Mouse (Mus musculus) stomach, embryonic 15.5 days (tissue): ENCODE measurements around the gene Azi2. TPM values are rescaled to one million over a fixed set of nuclear protein-coding genes. Genes with fewer than 3 reads are reported as not detected.

ENCODE experiments used
- ATAC-seq: fragments of 200-750 bp; cut with Nextera tagmentation; 2 replicates; pipeline ENCODE4 v1.8.0; 2017; ENCODE audit warnings: low read depth, moderate number of reproducible peaks, moderate TSS enrichment; ENCODE audit not compliant: insufficient read depth, low FRiP score
- H3K27ac ChIP-seq: fragments of 300-500 bp; sonication (generic); 2 replicates; pipeline ENCODE4 v1.5.1; 2015; ENCODE audit warnings: mild to moderate bottlenecking, inconsistent platforms
- H3K27me3 ChIP-seq: fragments of 300-500 bp; sonication (generic); replicated peaks from 2 replicates; pipeline ENCODE4 v1.6.1; 2015; ENCODE audit warnings: inconsistent platforms
- H3K36me3 ChIP-seq: fragments of 300-500 bp; sonication (generic); 2 replicates; pipeline ENCODE4 v1.6.1; 2015; ENCODE audit warnings: inconsistent platforms
- H3K4me1 ChIP-seq: fragments of 300-500 bp; sonication (generic); 2 replicates; pipeline ENCODE4 v1.6.1; 2015; ENCODE audit warnings: inconsistent platforms
- H3K4me2 ChIP-seq: fragments of 300-500 bp; sonication (generic); 2 replicates; pipeline ENCODE4 v1.6.1; 2015; ENCODE audit warnings: mild to moderate bottlenecking, inconsistent platforms
- H3K4me3 ChIP-seq: fragments of 300-500 bp; sonication (generic); replicated peaks from 2 replicates; pipeline ENCODE4 v1.5.1; 2015; ENCODE audit warnings: inconsistent platforms
- H3K9ac ChIP-seq: fragments of 300-500 bp; sonication (generic); 2 replicates; pipeline ENCODE4 v1.6.1; 2015; ENCODE audit warnings: inconsistent platforms
- H3K9me3 ChIP-seq: fragments of 300-500 bp; sonication (generic); 2 replicates; pipeline ENCODE4 v1.6.1; 2016; ENCODE audit warnings: inconsistent platforms
- WGBS: fragments of 180-500 bp; shearing (Covaris S2); methylation state at CpG from one replicate; pipeline ENCODE4 v1.1.7; 2015; 5-methylcytosine and 5-hydroxymethylcytosine counted together
- microRNA-seq: library from miRNA; unstranded; fragments of <30 nt; microRNA quantifications from one replicate; pipeline ENCODE4, GENCODE M21; 2016
- polyA plus RNA-seq: library from polyadenylated mRNA; unstranded; fragments of >200 nt; fragmentation: Nextera tagmentation; extraction: Ambion mirVana; gene quantifications from 2 replicates; pipeline ENCODE4 v1.2.1, GENCODE M21; 2015

The Azi2 gene
- polyA plus RNA-seq, 1 experiment from 2014 or later, result 82.4 TPM

GRCm38 (mm10) chr9:118099395-118099794 lies 59.1 kb downstream of the Azi2 start:
- Histone ChIP-seq H3K4me2 (no peak overlapping the region), H3K9me3 (no peaks in the 10 kb centered on the region), H3K27me3 (no peaks in the 10 kb centered on the region), H3K27ac (no peak overlapping the region), H3K4me1 (no peaks in the 10 kb centered on the region), H3K36me3 (no peaks in the 10 kb centered on the region), H3K4me3 (no peak overlapping the region), H3K9ac (no peak overlapping the region)
- ATAC-seq, result no peak
- WGBS, result 43% methylated on average over 4 of the region's 4 CpGs

DNA sequence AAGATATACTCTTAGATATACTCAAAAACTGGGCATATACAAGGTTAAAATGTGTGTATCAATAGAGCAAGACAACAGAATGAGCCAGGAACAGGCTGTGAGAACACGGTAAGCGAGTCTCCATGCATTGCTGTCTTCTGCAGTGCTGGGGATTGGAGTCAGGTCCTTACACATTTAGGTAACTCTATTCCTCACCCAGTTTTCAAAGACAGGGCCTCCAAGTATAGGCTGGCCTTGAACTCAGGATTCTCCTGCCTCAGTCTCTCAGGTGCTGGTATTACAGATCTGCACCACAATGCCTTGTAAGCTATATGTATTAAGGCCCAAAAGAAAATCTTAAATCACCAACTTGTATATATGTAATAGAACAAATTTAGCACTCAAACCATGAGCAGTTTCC lies 60.2 kb downstream of the Azi2 start:
- H3K4me2 ChIP-seq, result no peak overlapping the region
- no peak overlapping the region for H3K4me3 ChIP-seq
- no peak for ATAC-seq
- no peak overlapping the region for H3K9ac ChIP-seq
- H3K9me3 ChIP-seq, result no peaks in the 10 kb centered on the region
- no peaks in the 10 kb centered on the region for H3K36me3 ChIP-seq
- H3K27ac ChIP-seq, result no peak overlapping the region
- H3K4me1 ChIP-seq, result no peaks in the 10 kb centered on the region
- no peaks in the 10 kb centered on the region for H3K27me3 ChIP-seq
- WGBS, result 93% methylated on average over 2 of the region's 2 CpGs

- no peak overlapping the region for H3K9ac ChIP-seq
- H3K4me1 ChIP-seq, result no peaks in the 10 kb centered on the region
- no peak for ATAC-seq
- H3K4me2 ChIP-seq, result no peak overlapping the region
- no peaks in the 10 kb centered on the region for H3K9me3 ChIP-seq
- no peak overlapping the region for H3K4me3 ChIP-seq
- no peak overlapping the region for H3K27ac ChIP-seq
- H3K36me3 ChIP-seq, result no peaks in the 10 kb centered on the region
- 84% methylated on average over 2 of the region's 2 CpGs for WGBS
- no peaks in the 10 kb centered on the region for H3K27me3 ChIP-seq
Measured at GRCm38 (mm10) chr9:118101802-118102201, 61.5 kb downstream of the Azi2 start.

DNA sequence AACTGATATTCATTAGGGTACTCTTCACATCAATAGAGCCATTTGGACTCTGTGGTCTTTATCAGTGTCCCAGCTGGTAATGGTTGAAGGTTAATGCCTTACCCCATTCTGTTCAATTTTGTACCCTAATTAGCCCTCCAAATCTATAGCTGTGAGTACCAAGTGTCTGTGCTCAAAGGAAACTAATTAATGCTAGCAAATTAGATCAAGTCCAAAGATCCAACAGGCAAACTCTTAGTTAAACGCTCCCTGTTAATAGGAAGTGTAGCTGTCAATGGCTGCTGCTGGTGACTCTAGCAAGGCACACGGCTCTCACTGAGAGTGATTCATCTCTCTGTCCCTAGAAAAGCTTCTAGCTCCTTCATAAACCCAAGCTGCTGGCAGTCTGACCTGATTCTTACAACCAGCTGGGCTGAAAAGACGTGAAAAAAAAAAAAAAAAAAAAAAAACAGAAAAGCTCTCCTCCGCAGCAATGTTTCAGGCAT lies 68.3 kb downstream of the Azi2 start:
- 63% methylated on average over 4 of the region's 4 CpGs for WGBS
- no peak overlapping the region for H3K4me2 ChIP-seq
- no peak overlapping the region for H3K27ac ChIP-seq
- no peak for ATAC-seq
- no peaks in the 10 kb centered on the region for H3K9me3 ChIP-seq
- H3K9ac ChIP-seq, result no peak overlapping the region
- no peaks in the 10 kb centered on the region for H3K36me3 ChIP-seq
- H3K4me3 ChIP-seq, result no peak overlapping the region
- no peaks in the 10 kb centered on the region for H3K27me3 ChIP-seq
- H3K4me1 ChIP-seq, result no peaks in the 10 kb centered on the region

DNA sequence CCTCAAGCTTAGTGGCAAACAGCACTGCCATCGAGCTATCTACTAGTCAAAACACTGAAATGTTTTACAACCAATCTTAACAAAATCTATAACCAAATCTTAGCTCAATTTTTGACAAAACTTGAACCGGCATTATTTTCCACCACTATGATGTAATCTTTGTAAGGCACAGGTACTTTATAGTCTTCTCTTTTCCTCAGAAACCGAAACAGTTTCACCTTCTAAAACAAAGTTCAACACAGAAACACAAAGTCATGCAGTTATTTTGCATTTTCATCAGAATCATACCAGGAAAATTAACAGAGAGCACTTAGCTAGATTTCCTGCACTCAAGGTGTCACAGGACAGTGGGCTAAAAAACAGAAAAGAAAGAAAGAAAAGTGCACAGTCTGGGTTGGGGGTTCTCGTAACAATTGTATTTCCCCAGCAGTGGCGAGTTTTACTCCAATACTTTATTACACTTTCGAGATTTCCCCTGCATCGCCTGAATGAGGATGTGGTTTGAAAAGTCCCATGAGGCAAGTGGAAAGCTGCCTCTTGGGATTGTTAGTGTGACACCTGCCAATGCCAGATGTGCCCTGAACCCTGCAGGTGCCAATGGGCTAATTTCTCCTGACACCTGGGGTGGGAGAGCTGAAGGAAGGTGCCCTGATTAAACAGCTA lies 69.5 kb downstream of the Azi2 start:
- H3K27me3 ChIP-seq, result no peaks in the 10 kb centered on the region
- H3K4me1 ChIP-seq, result no peaks in the 10 kb centered on the region
- H3K27ac ChIP-seq, result no peak overlapping the region
- 86% methylated on average over 7 of the region's 7 CpGs for WGBS
- no peak overlapping the region for H3K9ac ChIP-seq
- H3K9me3 ChIP-seq, result no peaks in the 10 kb centered on the region
- H3K4me3 ChIP-seq, result no peak overlapping the region
- no peaks in the 10 kb centered on the region for H3K36me3 ChIP-seq
- H3K4me2 ChIP-seq, result no peak overlapping the region
- ATAC-seq, result no peak

DNA sequence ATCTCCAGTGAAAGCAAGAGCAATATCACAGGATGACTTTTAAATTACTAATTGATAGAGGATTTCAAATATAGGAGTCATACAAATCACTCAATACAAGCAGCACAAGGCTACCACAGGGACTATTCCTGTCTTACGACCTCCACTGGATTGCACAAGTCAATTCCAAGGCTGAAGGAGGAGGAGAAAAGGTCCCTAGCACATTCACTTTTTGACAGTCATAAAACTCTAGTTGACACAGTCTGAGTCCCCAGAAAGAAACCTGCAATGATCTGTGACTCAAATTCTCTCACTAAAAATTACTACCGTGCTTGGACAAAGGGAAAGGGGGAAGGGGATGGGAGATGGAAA lies 70.0 kb downstream of the Azi2 start:
- no peak for ATAC-seq
- 77% methylated on average over 2 of the region's 2 CpGs for WGBS
- H3K9ac ChIP-seq, result no peak overlapping the region
- H3K9me3 ChIP-seq, result no peaks in the 10 kb centered on the region
- H3K36me3 ChIP-seq, result no peaks in the 10 kb centered on the region
- no peak overlapping the region for H3K4me2 ChIP-seq
- no peaks in the 10 kb centered on the region for H3K27me3 ChIP-seq
- H3K4me1 ChIP-seq, result no peaks in the 10 kb centered on the region
- no peak overlapping the region for H3K27ac ChIP-seq
- H3K4me3 ChIP-seq, result no peak overlapping the region

Small RNA genes lying within 50 kb of the gene (microRNA-seq; reads per million reads assigned to microRNA genes)
- not detected for gene Gm22008

Other genes with a start within 250 kb of the Azi2 start
- 46.6 and 50.8 TPM in 2 replicates for gene Cmc1, start 109.7 kb downstream of the Azi2 start, polyA plus RNA-seq